Mouse (Mus musculus) liver, embryonic 14.5 days (tissue): ENCODE data around the gene Farp1. TPM values are rescaled to one million over a fixed set of nuclear protein-coding genes. Genes with fewer than 3 reads are reported as not detected.
A peak's percentile ranks its signal among the peaks of the same experiment; 100 is the strongest.

Experiments used
- ATAC-seq: fragments of 200-750 bp; cut with Nextera tagmentation; 2 replicates; pipeline ENCODE4 v1.8.0; 2017; ENCODE audit warnings: moderate number of reproducible peaks, mild to moderate bottlenecking, moderate library complexity; ENCODE audit not compliant: insufficient read depth
- DNase-seq, 3 experiments: peaks; one replicate each; pipeline ENCODE4 v3.0.0-alpha.2; 2012 to 2013; ENCODE audit warnings: low read depth in 3 of 3, low spot score in 3 of 3
- H3K27ac ChIP-seq: fragments of 300-500 bp; sonication (generic); 2 replicates; pipeline ENCODE4 v1.5.1; 2014; ENCODE audit warnings: moderate library complexity, mild to moderate bottlenecking, control low read depth, inconsistent platforms
- H3K27me3 ChIP-seq: fragments of 300-500 bp; sonication (generic); 2 replicates; pipeline ENCODE4 v1.6.1; 2014; ENCODE audit warnings: mild to moderate bottlenecking, low read length, moderate library complexity; ENCODE audit not compliant: control insufficient read depth, insufficient read depth
- H3K36me3 ChIP-seq: fragments of 300-500 bp; sonication (generic); replicated peaks from 2 replicates; pipeline ENCODE4 v1.6.1; 2014; ENCODE audit warnings: low read depth; ENCODE audit not compliant: control insufficient read depth, insufficient read depth
- H3K4me1 ChIP-seq, 2 experiments: fragments of 200-500 bp in 1 of 2; fragments of 300-500 bp in 1 of 2; sonication (generic) in 1 of 2; replicated peaks; 2 replicates each; pipeline ENCODE4 v1.6.1; 2012 to 2014; ENCODE audit warnings: antibody characterized with exemption in 1 of 2, inconsistent platforms in 1 of 2, low read length in 1 of 2; ENCODE audit not compliant: control insufficient read depth in 2 of 2, insufficient read depth in 2 of 2
- H3K4me2 ChIP-seq: fragments of 300-500 bp; sonication (generic); 2 replicates; pipeline ENCODE4 v1.6.1; 2014; ENCODE audit warnings: low read depth, mild to moderate bottlenecking, control low read depth, moderate library complexity
- H3K4me3 ChIP-seq, 2 experiments: fragments of 200-500 bp in 1 of 2; fragments of 300-500 bp in 1 of 2; sonication (generic) in 1 of 2; 2 replicates each; pipeline ENCODE4 v1.5.1; 2012 to 2014; ENCODE audit warnings: low read depth in 2 of 2, low read length in 2 of 2, mild to moderate bottlenecking in 2 of 2, control low read depth in 1 of 2, inconsistent platforms in 1 of 2, moderate library complexity in 1 of 2; ENCODE audit not compliant: insufficient read depth in 1 of 2
- H3K9ac ChIP-seq: fragments of 300-500 bp; sonication (generic); replicated peaks from 2 replicates; pipeline ENCODE4 v1.6.1; 2014; ENCODE audit warnings: mild to moderate bottlenecking, control low read depth, moderate library complexity
- H3K9me3 ChIP-seq: fragments of 300-500 bp; sonication (generic); 2 replicates; pipeline ENCODE4 v1.6.1; 2016; ENCODE audit warnings: low read length, mixed read lengths; ENCODE audit not compliant: control insufficient read depth
- CTCF ChIP-seq: IDR thresholded peaks from 2 replicates; pipeline ENCODE4 v1.5.1; 2016; ENCODE audit warnings: antibody characterized with exemption, low read depth, control low read depth
- EP300 ChIP-seq: IDR thresholded peaks from 2 replicates; pipeline ENCODE4 v1.6.1; 2016; ENCODE audit warnings: antibody characterized with exemption, low read depth
- WGBS: fragments of 180-500 bp; shearing (Covaris S2); extraction: QIAGEN DNeasy Blood & Tissue Kit; methylation state at CpG from one replicate; pipeline ENCODE4 v1.1.7; 2014; ENCODE audit not compliant: insufficient replicate concordance; 5-methylcytosine and 5-hydroxymethylcytosine counted together
- polyA plus RNA-seq, 2 experiments: library from polyadenylated mRNA; depleted of rRNA in 1 of 2; stranded (reverse) in 1 of 2; unstranded in 1 of 2; fragments of >200 nt; fragmentation: Nextera tagmentation in 1 of 2; extraction: Ambion mirVana in 1 of 2; gene quantifications; 2 replicates each; pipeline versions ENCODE4 v1.2.1 to v1.2.3; 2012 to 2014

Farp1 gene
- polyA plus RNA-seq, 2 experiments = 3.0 to 4.3 TPM

- TF ChIP-seq CTCF (no peak), EP300 (no peak)
- ATAC-seq = no peak
- Histone ChIP-seq H3K9me3 (no peaks in the 10 kb centered on the region), H3K4me1 (no peaks in the 10 kb centered on the region; a peak in 2 of 4 replicates), H3K4me3 (no peak overlapping the region; a peak in 1 of 4 replicates), H3K4me2 (peak overlapping the region; percentile 55), H3K36me3 (no peaks in the 10 kb centered on the region), H3K27me3 (peaks cover 37% of the 10 kb centered on the region), H3K27ac (no peak overlapping the region), H3K9ac (no peak overlapping the region)
- no peak for DNase-seq
- 20% methylated on average over 10 of the region's 10 CpGs for WGBS
Measured at GRCm38 (mm10) chr14:121034525-121034924, 475 bp upstream of the Farp1 start.

GRCm38 (mm10) chr14:121035663-121036473 lies 868 bp downstream of the Farp1 start:
- no peak for TF ChIP-seq CTCF
- TF ChIP-seq EP300 = no peak
- Histone ChIP-seq H3K36me3 (no peaks in the 10 kb centered on the region), H3K4me2 (peak overlapping the region; percentile 55), H3K9ac (peak overlapping the region; percentile 2; the same call in 1 of the 2 replicates), H3K27ac (no peak overlapping the region), H3K4me3 (peak overlapping the region; percentile 55), H3K9me3 (no peaks in the 10 kb centered on the region), H3K4me1 (no peaks in the 10 kb centered on the region; a peak in 2 of 4 replicates), H3K27me3 (peaks cover 37% of the 10 kb centered on the region)
- peak; percentile 75 for ATAC-seq
- DNase-seq = no peak
- WGBS = under 1% methylated on average over 82 of the region's 100 CpGs

- peak overlapping the region; percentile 55 for H3K4me3 ChIP-seq
- 5% methylated on average over 19 of the region's 19 CpGs for WGBS
- no peaks in the 10 kb centered on the region; a peak in 2 of 4 replicates for H3K4me1 ChIP-seq
- peak overlapping the region; percentile 55 for H3K4me2 ChIP-seq
- peaks cover 37% of the 10 kb centered on the region for H3K27me3 ChIP-seq
- no peak overlapping the region for H3K27ac ChIP-seq
- no peaks in the 10 kb centered on the region for H3K9me3 ChIP-seq
- no peaks in the 10 kb centered on the region for H3K36me3 ChIP-seq
- ATAC-seq = no peak
- no peak for DNase-seq
- H3K9ac ChIP-seq = no peak overlapping the region
- TF ChIP-seq CTCF (no peak), EP300 (no peak)
Measured at GRCm38 (mm10) chr14:121036612-121037221, 1.7 kb downstream of the Farp1 start.

DNA sequence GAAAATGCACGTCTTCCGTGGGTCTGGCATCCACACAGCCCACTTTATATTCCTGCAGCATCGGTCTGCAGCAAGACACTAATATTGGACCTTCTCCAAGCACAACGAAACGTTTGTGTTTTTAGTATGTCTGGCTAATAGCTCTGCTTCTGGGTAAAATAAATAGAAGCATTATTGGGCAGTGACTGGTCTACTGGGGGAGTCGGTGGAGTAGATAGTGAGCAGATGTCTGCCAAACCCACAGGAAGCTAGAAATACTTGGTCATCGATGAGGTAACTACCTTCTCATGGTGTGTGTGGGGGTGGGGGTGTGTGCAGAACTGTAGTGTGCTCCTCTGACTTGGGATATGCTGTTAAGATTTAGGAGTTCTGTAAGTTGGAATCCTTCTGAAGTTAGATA lies 2.3 kb downstream of the Farp1 start:
- TF ChIP-seq EP300 (no peak), CTCF (no peak)
- Histone ChIP-seq H3K27me3 (peaks cover 37% of the 10 kb centered on the region), H3K9ac (no peak overlapping the region), H3K4me3 (peak overlapping the region in 1 of 2 experiments; percentile 55; a peak in 3 of 4 replicates), H3K27ac (no peak overlapping the region), H3K9me3 (no peaks in the 10 kb centered on the region), H3K4me1 (no peaks in the 10 kb centered on the region; a peak in 2 of 4 replicates), H3K4me2 (peak overlapping the region; percentile 55), H3K36me3 (no peaks in the 10 kb centered on the region)
- DNase-seq = no peak
- ATAC-seq = no peak
- WGBS = 21% methylated on average over 7 of the region's 7 CpGs

DNA sequence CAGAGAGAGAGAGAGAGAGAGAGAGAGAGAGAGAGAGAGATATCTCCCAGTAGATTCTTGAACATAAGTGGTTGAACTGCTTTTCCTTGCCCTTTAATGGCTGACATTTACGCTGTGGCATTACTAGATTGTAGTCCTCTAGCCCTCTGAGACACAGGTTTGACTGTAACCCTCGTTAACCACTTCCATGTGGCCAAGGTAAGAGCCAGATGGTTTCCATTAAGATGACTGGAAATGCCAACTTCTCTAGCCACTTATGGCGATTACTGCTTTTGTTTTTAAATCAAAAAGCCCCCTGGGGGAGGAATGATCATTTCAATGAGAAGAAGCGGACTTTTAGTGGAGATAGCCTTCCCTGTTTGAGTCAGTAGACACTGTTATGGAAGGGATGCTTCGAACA lies 3.7 kb downstream of the Farp1 start:
- no peak overlapping the region for H3K9ac ChIP-seq
- DNase-seq (no peak), ATAC-seq (no peak)
- H3K27ac ChIP-seq = no peak overlapping the region
- WGBS = 58% methylated on average over 5 of the region's 5 CpGs
- no peaks in the 10 kb centered on the region for H3K9me3 ChIP-seq
- H3K4me1 ChIP-seq = no peaks in the 10 kb centered on the region; a peak in 2 of 4 replicates
- peaks cover 37% of the 10 kb centered on the region for H3K27me3 ChIP-seq
- no peak overlapping the region for H3K4me2 ChIP-seq
- no peaks in the 10 kb centered on the region for H3K36me3 ChIP-seq
- no peak overlapping the region for H3K4me3 ChIP-seq
- TF ChIP-seq EP300 (no peak), CTCF (no peak)
